Mouse (Mus musculus): ENCODE measurements around the gene Arnt2. TPM values are rescaled to one million over a fixed set of nuclear protein-coding genes. Genes with fewer than 3 reads are reported as not detected.

The Arnt2 gene
- total and polyA plus RNA-seq, 3 experiments, result 0.03 to 0.27 (median 0.17) TPM

DNA sequence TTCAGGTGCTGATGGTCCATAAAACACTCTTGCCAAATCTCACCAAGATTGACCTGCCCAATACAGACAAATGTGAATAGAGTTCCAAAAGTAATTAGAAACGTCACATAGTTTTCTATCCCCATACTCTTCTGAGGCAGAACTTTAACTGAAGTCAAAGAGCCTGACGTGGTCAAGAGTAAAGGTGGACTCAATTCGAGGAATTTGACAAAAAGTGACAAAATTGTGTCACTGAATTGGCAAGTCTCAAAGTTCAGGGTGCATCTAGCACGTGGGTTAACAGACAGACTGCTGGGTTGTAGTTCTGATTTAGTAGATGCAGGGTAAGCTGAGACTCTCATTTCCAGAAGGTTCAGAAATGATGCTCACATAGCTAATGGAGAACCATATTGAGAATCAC, 73.1 kb downstream of the Arnt2 start:
- Histone ChIP-seq H3K4me3 (replicated peaks in 1 of 3; ENCODE audit: low read depth in 2 of 3, low read length in 2 of 3, poor library complexity in 1 of 3) (no peak overlapping the region), H3K4me1 (ENCODE audit: control insufficient read depth in 1 of 2, insufficient read depth in 2 of 2) (peaks cover 0 to 11% of the 10 kb centered on the region in 2 experiments; a peak in 2 of 4 replicates), H3K9ac (ENCODE audit: insufficient read depth, low read depth) (no peak overlapping the region), H3K36me3 (replicated peaks in 1 of 2; ENCODE audit: control insufficient read depth in 1 of 2, insufficient read depth in 1 of 2, low read length in 1 of 2) (no peaks in the 10 kb centered on the region), H3K4me2 (ENCODE audit: insufficient read depth, low read depth, poor library complexity, severe bottlenecking) (no peak overlapping the region), H3K79me2 (replicated peaks; ENCODE audit: control insufficient read depth, extremely low read depth, insufficient read depth, poor library complexity, severe bottlenecking) (no peaks in the 10 kb centered on the region), H3K27me3 (replicated peaks) (no peaks in the 10 kb centered on the region), H3K27ac (ENCODE audit: insufficient read depth, low read depth) (no peak overlapping the region), H3K9me3 (replicated peaks; ENCODE audit: low read length) (no peaks in the 10 kb centered on the region)
- no peak for TF ChIP-seq ELF1 (IDR thresholded peaks at IDR 0.05; ENCODE audit: low read depth, low read length)
- TF ChIP-seq POLR2AphosphoS2 (IDR thresholded peaks at IDR 0.05; ENCODE audit: low read depth, low read length), result no peak
- DNase-seq (ENCODE audit: extremely low read depth), result no peak
- dilution Hi-C loops (cut with MboI; ENCODE audit: extremely low pct_ligation_motif_present, extremely low pct_unique_long_range_greater_than_20kb, low sequenced_read_pairs), result no loop called here
- in situ Hi-C loops (cut with MboI; ENCODE audit: low pct_ligation_motif_present, low pct_unique_long_range_greater_than_20kb, low sequenced_read_pairs), result no loop called here

DNA sequence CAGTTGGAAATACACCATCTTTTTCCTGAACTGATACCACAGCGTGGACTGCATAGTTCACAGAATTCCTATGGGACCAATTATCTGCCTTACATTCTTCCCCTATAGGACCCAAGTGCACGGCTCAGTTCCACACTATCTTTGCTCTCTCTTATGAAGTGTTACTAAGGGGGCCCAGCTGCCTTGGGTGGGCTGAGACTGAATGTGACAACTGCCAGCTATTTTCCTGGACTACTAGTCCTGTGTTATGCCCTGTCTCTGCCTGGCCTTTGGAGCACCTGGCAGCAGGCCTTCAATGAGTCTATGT, 73.4 kb downstream of the Arnt2 start:
- Histone ChIP-seq H3K4me1 (ENCODE audit: control insufficient read depth in 1 of 2, insufficient read depth in 2 of 2) (peaks cover 0 to 11% of the 10 kb centered on the region in 2 experiments; a peak in 2 of 4 replicates), H3K4me3 (replicated peaks in 1 of 3; ENCODE audit: low read depth in 2 of 3, low read length in 2 of 3, poor library complexity in 1 of 3) (no peak overlapping the region)

GRCm38 (mm10) chr7:84335766-84336579, 74.0 kb downstream of the Arnt2 start:
- dilution Hi-C loops (cut with MboI; ENCODE audit: extremely low pct_ligation_motif_present, extremely low pct_unique_long_range_greater_than_20kb, low sequenced_read_pairs), result no loop called here
- no peak for DNase-seq (ENCODE audit: extremely low read depth)
- no peak overlapping the region for H3K4me2 ChIP-seq (ENCODE audit: insufficient read depth, low read depth, poor library complexity, severe bottlenecking)

More for the DNA sequence above, 73.4 kb downstream of the Arnt2 start:
- DNase-seq (ENCODE audit: extremely low read depth), result no peak
- no peak for TF ChIP-seq UBTF (IDR thresholded peaks at IDR 0.05; ENCODE audit: low read depth, low read length)
- TF ChIP-seq SMC3 (IDR thresholded peaks at IDR 0.05; ENCODE audit: low read depth, low read length), result no peak
- TF ChIP-seq USF1 (IDR thresholded peaks at IDR 0.05; ENCODE audit: low read depth, low read length), result no peak
- TF ChIP-seq MXI1 (IDR thresholded peaks at IDR 0.05; ENCODE audit: low read depth, low read length), result no peak
- no peak overlapping the region for H3K27ac ChIP-seq (ENCODE audit: insufficient read depth, low read depth)
- H3K9ac ChIP-seq (ENCODE audit: insufficient read depth, low read depth), result no peak overlapping the region
- dilution Hi-C loops (cut with MboI; ENCODE audit: extremely low pct_ligation_motif_present, extremely low pct_unique_long_range_greater_than_20kb, low sequenced_read_pairs), result no loop called here
- H3K36me3 ChIP-seq (replicated peaks in 1 of 2; ENCODE audit: control insufficient read depth in 1 of 2, insufficient read depth in 1 of 2, low read length in 1 of 2), result no peaks in the 10 kb centered on the region
- H3K79me2 ChIP-seq (replicated peaks; ENCODE audit: control insufficient read depth, extremely low read depth, insufficient read depth, poor library complexity, severe bottlenecking), result no peaks in the 10 kb centered on the region
- no peak overlapping the region for H3K4me2 ChIP-seq (ENCODE audit: insufficient read depth, low read depth, poor library complexity, severe bottlenecking)
- no peaks in the 10 kb centered on the region for H3K9me3 ChIP-seq (replicated peaks; ENCODE audit: low read length)
- H3K27me3 ChIP-seq (replicated peaks), result no peaks in the 10 kb centered on the region
- in situ Hi-C loops (cut with MboI; ENCODE audit: low pct_ligation_motif_present, low pct_unique_long_range_greater_than_20kb, low sequenced_read_pairs), result no loop called here

More at GRCm38 (mm10) chr7:84335766-84336579, 74.0 kb downstream of the Arnt2 start:
- Histone ChIP-seq H3K4me1 (ENCODE audit: control insufficient read depth in 1 of 2, insufficient read depth in 2 of 2) (peaks cover 0 to 11% of the 10 kb centered on the region in 2 experiments; a peak in 2 of 4 replicates), H3K27me3 (replicated peaks) (no peaks in the 10 kb centered on the region), H3K9me3 (replicated peaks; ENCODE audit: low read length) (no peaks in the 10 kb centered on the region), H3K36me3 (replicated peaks in 1 of 2; ENCODE audit: control insufficient read depth in 1 of 2, insufficient read depth in 1 of 2, low read length in 1 of 2) (no peaks in the 10 kb centered on the region), H3K4me3 (replicated peaks in 1 of 3; ENCODE audit: low read depth in 2 of 3, low read length in 2 of 3, poor library complexity in 1 of 3) (no peak overlapping the region), H3K79me2 (replicated peaks; ENCODE audit: control insufficient read depth, extremely low read depth, insufficient read depth, poor library complexity, severe bottlenecking) (no peaks in the 10 kb centered on the region), H3K9ac (ENCODE audit: insufficient read depth, low read depth) (no peak overlapping the region), H3K27ac (ENCODE audit: insufficient read depth, low read depth) (no peak overlapping the region)
- TF ChIP-seq POLR2AphosphoS2 (IDR thresholded peaks at IDR 0.05; ENCODE audit: low read depth, low read length) (no peak), ETS1 (conservative IDR thresholded peaks at IDR 0.05; ENCODE audit: low read depth, low read length) (no peak), SIN3A (IDR thresholded peaks at IDR 0.05; ENCODE audit: low read length) (no peak), MAZ (IDR thresholded peaks at IDR 0.05; ENCODE audit: low read depth, low read length) (no peak), ZC3H11A (IDR thresholded peaks at IDR 0.05; ENCODE audit: low read depth, low read length) (no peak), BHLHE40 (IDR thresholded peaks at IDR 0.05; ENCODE audit: low read depth, low read length) (no peak), TBP (conservative IDR thresholded peaks at IDR 0.05; ENCODE audit: low read depth, low read length) (no peak), PAX5 (IDR thresholded peaks at IDR 0.05; ENCODE audit: low read length) (no peak)
- in situ Hi-C loops (cut with MboI; ENCODE audit: low pct_ligation_motif_present, low pct_unique_long_range_greater_than_20kb, low sequenced_read_pairs), result no loop called here
